Mouse (Mus musculus) cortical plate, adult 2 months (tissue): ENCODE measurements around the gene Ctrb1.

Source experiments
- CTCF ChIP-seq: fragments of 200-500 bp; IDR thresholded peaks from 2 replicates; pipeline ENCODE4 v1.5.1; 2011; ENCODE audit warnings: mild to moderate bottlenecking, control low read depth, low read length; ENCODE audit not compliant: insufficient read depth; ENCODE audit errors: extremely low read depth
- POLR2A ChIP-seq: fragments of 200-500 bp; IDR thresholded peaks from 2 replicates; pipeline ENCODE4 v1.6.1; 2011; ENCODE audit warnings: mild to moderate bottlenecking, low read length, control low read depth; ENCODE audit not compliant: insufficient read depth; ENCODE audit errors: extremely low read depth

DNA sequence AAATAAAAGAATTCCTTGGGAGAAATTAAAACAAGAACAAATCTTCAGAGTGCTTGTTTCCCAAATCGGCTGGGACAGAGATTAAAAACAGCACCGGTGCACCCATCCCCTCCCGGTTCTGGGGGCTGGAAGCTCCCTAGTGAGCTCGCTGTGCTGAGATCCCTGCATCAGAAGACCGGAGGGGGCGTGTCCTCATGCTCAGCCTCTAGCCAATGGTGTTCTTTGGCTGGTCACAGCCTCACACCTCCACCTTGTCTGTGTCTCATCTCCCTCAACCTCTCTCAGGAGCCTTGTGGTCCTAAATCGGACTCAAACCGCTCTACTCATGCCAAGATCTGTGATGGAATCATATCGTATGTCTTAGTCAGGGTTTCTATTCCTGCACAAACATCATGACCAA, 8.3 kb downstream of the Ctrb1 start:
- TF ChIP-seq CTCF (no peak), POLR2A (no peak)
